Mouse (Mus musculus) limb, embryonic 12.5 days (tissue): ENCODE measurements at regions not wholly inside any gene's neighbourhood (a gene's known extent, or its start where the extent isn't known, plus 50 kb on each side); places are given as distances from the start of the nearest gene placed in this dataset.

Experiments
- ATAC-seq: fragments of 200-750 bp; cut with Nextera tagmentation; 2 replicates; pipeline ENCODE4 v1.8.0; 2017; ENCODE audit warnings: low read depth, moderate TSS enrichment; ENCODE audit not compliant: insufficient number of reproducible peaks, insufficient read depth, low FRiP score, low TSS enrichment
- H3K27ac ChIP-seq: fragments of 300-500 bp; sonication (generic); 2 replicates; pipeline ENCODE4 v1.5.1; 2016; ENCODE audit warnings: mild to moderate bottlenecking, moderate library complexity
- H3K27me3 ChIP-seq: fragments of 300-500 bp; sonication (generic); 2 replicates; pipeline ENCODE4 v1.6.1; 2016; ENCODE audit warnings: mild to moderate bottlenecking, moderate library complexity
- H3K36me3 ChIP-seq: fragments of 300-500 bp; sonication (generic); 2 replicates; pipeline ENCODE4 v1.6.1; 2016; ENCODE audit warnings: mild to moderate bottlenecking, moderate library complexity
- H3K4me1 ChIP-seq: fragments of 300-500 bp; sonication (generic); replicated peaks from 2 replicates; pipeline ENCODE4 v1.6.1; 2016
- H3K4me2 ChIP-seq: fragments of 300-500 bp; sonication (generic); 2 replicates; pipeline ENCODE4 v1.6.1; 2016; ENCODE audit warnings: mild to moderate bottlenecking, moderate library complexity
- H3K4me3 ChIP-seq: fragments of 300-500 bp; sonication (generic); replicated peaks from 2 replicates; pipeline ENCODE4 v1.5.1; 2016; ENCODE audit warnings: mild to moderate bottlenecking
- H3K9ac ChIP-seq: fragments of 300-500 bp; sonication (generic); replicated peaks from 2 replicates; pipeline ENCODE4 v1.6.1; 2016; ENCODE audit warnings: mild to moderate bottlenecking, moderate library complexity
- H3K9me3 ChIP-seq: fragments of 300-500 bp; sonication (generic); 2 replicates; pipeline ENCODE4 v1.6.1; 2016; ENCODE audit warnings: mild to moderate bottlenecking, moderate library complexity
- whole genome bisulfite sequencing: fragments of 180-500 bp; shearing (Covaris S2); methylation state at CpG from one replicate; pipeline ENCODE4 v1.1.7; 2016; 5-methylcytosine and 5-hydroxymethylcytosine counted together

- Histone ChIP-seq H3K4me2 (no peak overlapping the region), H3K36me3 (no peaks in the 10 kb centered on the region), H3K4me1 (no peaks in the 10 kb centered on the region), H3K4me3 (no peak overlapping the region), H3K27me3 (no peaks in the 10 kb centered on the region), H3K9me3 (no peaks in the 10 kb centered on the region), H3K27ac (no peak overlapping the region), H3K9ac (no peak overlapping the region)
- no peak for ATAC-seq
- WGBS, result 81% methylated on average over 7 of the region's 7 CpGs
Measured at GRCm38 (mm10) chr9:113371718-113372306, 336.2 kb downstream of the Pdcd6ip start.

GRCm38 (mm10) chr9:113347942-113348341 is 360.1 kb downstream of the Pdcd6ip start:
- Histone ChIP-seq H3K27ac (no peak overlapping the region), H3K27me3 (no peaks in the 10 kb centered on the region), H3K9me3 (0 out of 2 replicates have a peak, but pooled peaks cover 3% of the 10 kb centered on the region), H3K9ac (no peak overlapping the region), H3K36me3 (no peaks in the 10 kb centered on the region), H3K4me2 (no peak overlapping the region), H3K4me3 (no peak overlapping the region), H3K4me1 (no peaks in the 10 kb centered on the region; the same call in 1 of the 2 replicates)
- whole genome bisulfite sequencing, result 78% methylated on average over 5 of the region's 5 CpGs
- no peak for ATAC-seq

- WGBS, result 73% methylated on average over 13 of the region's 13 CpGs
- 0 out of 2 replicates have a peak, but pooled peaks cover 3% of the 10 kb centered on the region for H3K9me3 ChIP-seq
- H3K27me3 ChIP-seq, result no peaks in the 10 kb centered on the region
- no peak overlapping the region for H3K4me2 ChIP-seq
- no peak overlapping the region for H3K27ac ChIP-seq
- H3K9ac ChIP-seq, result no peak overlapping the region
- peaks cover 11% of the 10 kb centered on the region for H3K4me1 ChIP-seq
- no peaks in the 10 kb centered on the region for H3K36me3 ChIP-seq
- no peak overlapping the region for H3K4me3 ChIP-seq
- ATAC-seq, result no peak
Measured at GRCm38 (mm10) chr9:113346531-113346930, 361.5 kb downstream of the Pdcd6ip start.

- Histone ChIP-seq H3K27ac (no peak overlapping the region), H3K4me3 (no peak overlapping the region), H3K27me3 (no peaks in the 10 kb centered on the region), H3K9ac (no peak overlapping the region), H3K36me3 (no peaks in the 10 kb centered on the region), H3K4me1 (peaks cover 11% of the 10 kb centered on the region), H3K4me2 (no peak overlapping the region), H3K9me3 (0 out of 2 replicates have a peak, but pooled peaks cover 3% of the 10 kb centered on the region)
- ATAC-seq, result no peak; the same call in 1 of the 2 replicates
- WGBS, result 72% methylated on average over 7 of the region's 7 CpGs
Measured at GRCm38 (mm10) chr9:113342131-113342530, 365.9 kb downstream of the Pdcd6ip start.

- WGBS, result 67% methylated on average over 6 of the region's 6 CpGs
- H3K27me3 ChIP-seq, result no peaks in the 10 kb centered on the region
- H3K9me3 ChIP-seq, result 0 out of 2 replicates have a peak, but pooled peaks cover 3% of the 10 kb centered on the region
Measured at GRCm38 (mm10) chr9:113340838-113341237, 367.2 kb downstream of the Pdcd6ip start.

GRCm38 (mm10) chr9:113340036-113340435 is 368.0 kb downstream of the Pdcd6ip start:
- no peak for ATAC-seq
- Histone ChIP-seq H3K9me3 (0 out of 2 replicates have a peak, but pooled peaks cover 3% of the 10 kb centered on the region), H3K36me3 (no peaks in the 10 kb centered on the region), H3K4me2 (no peak overlapping the region), H3K27ac (no peak overlapping the region), H3K4me3 (no peak overlapping the region), H3K27me3 (no peaks in the 10 kb centered on the region), H3K9ac (no peak overlapping the region), H3K4me1 (peaks cover 11% of the 10 kb centered on the region)
- WGBS, result 78% methylated on average over 3 of the region's 3 CpGs

More at GRCm38 (mm10) chr9:113340838-113341237, 367.2 kb downstream of the Pdcd6ip start:
- Histone ChIP-seq H3K4me1 (peaks cover 11% of the 10 kb centered on the region), H3K27ac (no peak overlapping the region), H3K4me2 (no peak overlapping the region), H3K9ac (no peak overlapping the region), H3K4me3 (no peak overlapping the region), H3K36me3 (no peaks in the 10 kb centered on the region)
- no peak for ATAC-seq

GRCm38 (mm10) chr9:113324489-113324888 is 383.6 kb downstream of the Pdcd6ip start:
- no peak for ATAC-seq
- H3K27ac ChIP-seq, result no peak overlapping the region
- no peaks in the 10 kb centered on the region for H3K9me3 ChIP-seq
- no peaks in the 10 kb centered on the region for H3K36me3 ChIP-seq
- H3K4me1 ChIP-seq, result no peaks in the 10 kb centered on the region
- no peaks in the 10 kb centered on the region for H3K27me3 ChIP-seq
- no peak overlapping the region for H3K4me3 ChIP-seq
- no peak overlapping the region for H3K9ac ChIP-seq
- H3K4me2 ChIP-seq, result no peak overlapping the region
- 64% methylated on average over 3 of the region's 3 CpGs for WGBS

- Histone ChIP-seq H3K9me3 (no peaks in the 10 kb centered on the region), H3K4me2 (no peak overlapping the region), H3K4me1 (no peaks in the 10 kb centered on the region), H3K36me3 (no peaks in the 10 kb centered on the region), H3K9ac (no peak overlapping the region), H3K27me3 (no peaks in the 10 kb centered on the region), H3K4me3 (no peak overlapping the region), H3K27ac (no peak overlapping the region)
- 87% methylated on average over 7 of the region's 7 CpGs for WGBS
- no peak for ATAC-seq
Measured at GRCm38 (mm10) chr9:113309707-113310574, 398.1 kb downstream of the Pdcd6ip start.

GRCm38 (mm10) chr9:113305761-113306160 is 402.3 kb downstream of the Pdcd6ip start:
- Histone ChIP-seq H3K9me3 (no peaks in the 10 kb centered on the region), H3K36me3 (no peaks in the 10 kb centered on the region), H3K9ac (no peak overlapping the region), H3K4me3 (no peak overlapping the region), H3K4me1 (no peaks in the 10 kb centered on the region), H3K4me2 (no peak overlapping the region), H3K27me3 (0 out of 2 replicates have a peak, but pooled peaks cover 3% of the 10 kb centered on the region), H3K27ac (no peak overlapping the region)
- 69% methylated on average over 4 of the region's 4 CpGs for WGBS
- no peak for ATAC-seq

GRCm38 (mm10) chr9:113302429-113302828 is 405.6 kb downstream of the Pdcd6ip start:
- 59% methylated on average over 1 of the region's 1 CpGs for WGBS
- Histone ChIP-seq H3K4me2 (no peak overlapping the region), H3K4me3 (no peak overlapping the region), H3K36me3 (no peaks in the 10 kb centered on the region), H3K4me1 (no peaks in the 10 kb centered on the region), H3K9me3 (no peaks in the 10 kb centered on the region), H3K9ac (no peak overlapping the region), H3K27ac (no peak overlapping the region), H3K27me3 (0 out of 2 replicates have a peak, but pooled peaks cover 5% of the 10 kb centered on the region)
- no peak for ATAC-seq

- Histone ChIP-seq H3K27me3 (0 out of 2 replicates have a peak, but pooled peaks cover 5% of the 10 kb centered on the region), H3K9me3 (no peaks in the 10 kb centered on the region), H3K9ac (no peak overlapping the region), H3K4me2 (no peak overlapping the region), H3K4me3 (no peak overlapping the region), H3K4me1 (no peaks in the 10 kb centered on the region), H3K36me3 (no peaks in the 10 kb centered on the region), H3K27ac (no peak overlapping the region)
- WGBS, result 19% methylated on average over 2 of the region's 2 CpGs
- ATAC-seq, result no peak
Measured at GRCm38 (mm10) chr9:113300846-113301245, 407.2 kb downstream of the Pdcd6ip start.
